Mouse (Mus musculus): ENCODE results near the gene Thbd. TPM values are rescaled to one million over a fixed set of nuclear protein-coding genes. Genes with fewer than 3 reads are reported as not detected.

The Thbd gene
- polyA plus RNA-seq, 1 experiment = 550 TPM

- Histone ChIP-seq H3K4me3 (replicated peaks; ENCODE audit: extremely low read depth, low read depth, low read length) (no peak overlapping the region), H3K4me1 (ENCODE audit: control insufficient read depth, insufficient read depth, low read length) (peaks cover 8% of the 10 kb centered on the region)
- 53% methylated on average over 3 of the region's 3 CpGs for WGBS
- no peak for DNase-seq
- TF ChIP-seq POLR2A (IDR thresholded peaks at IDR 0.05; ENCODE audit: borderline replicate concordance, extremely low read depth, low read depth, low read length) = no peak
- TF ChIP-seq CTCF (IDR thresholded peaks at IDR 0.05; ENCODE audit: insufficient read depth, low read length) = no peak
Measured at GRCm38 (mm10) chr2:148428523-148428922, 20.5 kb upstream of the Thbd start.

GRCm38 (mm10) chr2:148427553-148427952, 19.6 kb upstream of the Thbd start:
- no peak for DNase-seq
- WGBS = 33% methylated on average over 3 of the region's 3 CpGs

GRCm38 (mm10) chr2:148425709-148426382, 17.9 kb upstream of the Thbd start:
- TF ChIP-seq CTCF (IDR thresholded peaks at IDR 0.05; ENCODE audit: insufficient read depth, low read length) = no peak
- TF ChIP-seq POLR2A (IDR thresholded peaks at IDR 0.05; ENCODE audit: borderline replicate concordance, extremely low read depth, low read depth, low read length) = no peak
- no peak overlapping the region for H3K4me3 ChIP-seq (replicated peaks; ENCODE audit: extremely low read depth, low read depth, low read length)
- peaks cover 8% of the 10 kb centered on the region for H3K4me1 ChIP-seq (ENCODE audit: control insufficient read depth, insufficient read depth, low read length)
- DNase-seq = no peak
- 51% methylated on average over 5 of the region's 5 CpGs for WGBS

More at GRCm38 (mm10) chr2:148427553-148427952, 19.6 kb upstream of the Thbd start:
- TF ChIP-seq POLR2A (IDR thresholded peaks at IDR 0.05; ENCODE audit: borderline replicate concordance, extremely low read depth, low read depth, low read length) (no peak), CTCF (IDR thresholded peaks at IDR 0.05; ENCODE audit: insufficient read depth, low read length) (no peak)
- Histone ChIP-seq H3K4me1 (ENCODE audit: control insufficient read depth, insufficient read depth, low read length) (peaks cover 8% of the 10 kb centered on the region), H3K4me3 (replicated peaks; ENCODE audit: extremely low read depth, low read depth, low read length) (no peak overlapping the region)

GRCm38 (mm10) chr2:148421706-148422105, 13.7 kb upstream of the Thbd start:
- DNase-seq = no peak
- TF ChIP-seq POLR2A (IDR thresholded peaks at IDR 0.05; ENCODE audit: borderline replicate concordance, extremely low read depth, low read depth, low read length) (no peak), CTCF (IDR thresholded peaks at IDR 0.05; ENCODE audit: insufficient read depth, low read length) (no peak)
- H3K4me1 ChIP-seq (ENCODE audit: control insufficient read depth, insufficient read depth, low read length) = no peaks in the 10 kb centered on the region; the same call in 1 of the 2 replicates
- H3K4me3 ChIP-seq (replicated peaks; ENCODE audit: extremely low read depth, low read depth, low read length) = no peak overlapping the region
- 30% methylated on average over 1 of the region's 1 CpGs for WGBS

DNA sequence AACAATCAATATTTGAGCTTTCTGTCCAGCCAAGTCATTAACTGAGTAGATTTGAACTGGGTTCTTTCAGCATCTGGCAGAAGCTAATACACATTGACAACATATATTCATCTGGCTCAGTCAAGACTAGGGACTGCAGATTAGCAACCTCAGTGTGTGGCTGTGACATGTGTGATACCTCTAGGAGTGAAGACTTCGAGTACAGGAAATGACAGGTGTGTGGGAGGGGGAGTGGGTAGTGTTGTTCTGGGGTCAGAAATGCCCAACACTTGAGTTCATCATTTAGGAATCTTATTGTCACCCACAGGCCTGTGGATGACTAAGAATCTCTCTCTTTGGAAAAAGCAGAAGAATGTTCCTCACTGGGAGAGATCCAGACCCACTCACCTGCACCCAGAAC, 13.1 kb upstream of the Thbd start:
- H3K4me3 ChIP-seq (replicated peaks; ENCODE audit: extremely low read depth, low read depth, low read length) = no peak overlapping the region
- TF ChIP-seq POLR2A (IDR thresholded peaks at IDR 0.05; ENCODE audit: borderline replicate concordance, extremely low read depth, low read depth, low read length) = no peak
- no peaks in the 10 kb centered on the region; the same call in 1 of the 2 replicates for H3K4me1 ChIP-seq (ENCODE audit: control insufficient read depth, insufficient read depth, low read length)
- DNase-seq = no peak
- 33% methylated on average over 1 of the region's 1 CpGs for WGBS

GRCm38 (mm10) chr2:148419776-148420175, 11.8 kb upstream of the Thbd start:
- 62% methylated on average over 2 of the region's 2 CpGs for WGBS
- DNase-seq = no peak
- TF ChIP-seq POLR2A (IDR thresholded peaks at IDR 0.05; ENCODE audit: borderline replicate concordance, extremely low read depth, low read depth, low read length) = no peak
- TF ChIP-seq CTCF (IDR thresholded peaks at IDR 0.05; ENCODE audit: insufficient read depth, low read length) = no peak
- no peaks in the 10 kb centered on the region; the same call in 1 of the 2 replicates for H3K4me1 ChIP-seq (ENCODE audit: control insufficient read depth, insufficient read depth, low read length)
- no peak overlapping the region for H3K4me3 ChIP-seq (replicated peaks; ENCODE audit: extremely low read depth, low read depth, low read length)

- DNase-seq = no peak
- TF ChIP-seq POLR2A (IDR thresholded peaks at IDR 0.05; ENCODE audit: borderline replicate concordance, extremely low read depth, low read depth, low read length) = no peak
- WGBS = 39% methylated on average over 3 of the region's 3 CpGs
- no peak overlapping the region for H3K4me3 ChIP-seq (replicated peaks; ENCODE audit: extremely low read depth, low read depth, low read length)
- H3K4me1 ChIP-seq (ENCODE audit: control insufficient read depth, insufficient read depth, low read length) = no peaks in the 10 kb centered on the region; the same call in 1 of the 2 replicates
Measured at GRCm38 (mm10) chr2:148419151-148419550, 11.2 kb upstream of the Thbd start.

GRCm38 (mm10) chr2:148409821-148410220, 1.8 kb upstream of the Thbd start:
- no peak for DNase-seq
- 61% methylated on average over 1 of the region's 1 CpGs for WGBS
- TF ChIP-seq POLR2A (IDR thresholded peaks at IDR 0.05; ENCODE audit: borderline replicate concordance, extremely low read depth, low read depth, low read length) (no peak), CTCF (IDR thresholded peaks at IDR 0.05; ENCODE audit: insufficient read depth, low read length) (no peak)
- Histone ChIP-seq H3K4me1 (ENCODE audit: control insufficient read depth, insufficient read depth, low read length) (no peaks in the 10 kb centered on the region), H3K4me3 (replicated peaks; ENCODE audit: extremely low read depth, low read depth, low read length) (no peak overlapping the region)

- WGBS = 2% methylated on average over 9 of the region's 9 CpGs
- Histone ChIP-seq H3K4me1 (ENCODE audit: control insufficient read depth, insufficient read depth, low read length) (no peaks in the 10 kb centered on the region), H3K4me3 (replicated peaks; ENCODE audit: extremely low read depth, low read depth, low read length) (peak overlapping the region; percentile 0)
- TF ChIP-seq POLR2A (IDR thresholded peaks at IDR 0.05; ENCODE audit: borderline replicate concordance, extremely low read depth, low read depth, low read length) (peak; percentile 14; the same call in 1 of the 2 replicates), CTCF (IDR thresholded peaks at IDR 0.05; ENCODE audit: insufficient read depth, low read length) (peak; percentile 92)
- peak; percentile 82 for DNase-seq
Measured at GRCm38 (mm10) chr2:148409141-148409540, 1.2 kb upstream of the Thbd start.

GRCm38 (mm10) chr2:148408761-148409120, 753 bp upstream of the Thbd start:
- 7% methylated on average over 6 of the region's 6 CpGs for WGBS
- H3K4me1 ChIP-seq (ENCODE audit: control insufficient read depth, insufficient read depth, low read length) = no peaks in the 10 kb centered on the region
- H3K4me3 ChIP-seq (replicated peaks; ENCODE audit: extremely low read depth, low read depth, low read length) = peak overlapping the region; percentile 50
- TF ChIP-seq POLR2A (IDR thresholded peaks at IDR 0.05; ENCODE audit: borderline replicate concordance, extremely low read depth, low read depth, low read length) (no peak), CTCF (IDR thresholded peaks at IDR 0.05; ENCODE audit: insufficient read depth, low read length) (no peak)
- DNase-seq = no peak

Measured in lung, adult 2 months (tissue).